Mouse (Mus musculus) frontal cortex, postnatal 14 days (tissue): ENCODE measurements around the gene Slf2.

Experiments used
- DNase-seq, 2 experiments: peaks; one replicate each; pipeline ENCODE4 v3.0.0; 2022; ENCODE audit warnings: low spot score in 2 of 2

Gene Slf2

GRCm38 (mm10) chr19:44984420-44984819, 53.5 kb downstream of the Slf2 start:
- no peak for DNase-seq

GRCm38 (mm10) chr19:44985159-44985988, 54.4 kb downstream of the Slf2 start:
- no peak for DNase-seq

- DNase-seq, result no peak
Measured at GRCm38 (mm10) chr19:44987004-44987403, 56.1 kb downstream of the Slf2 start.

GRCm38 (mm10) chr19:44987851-44988250, 56.9 kb downstream of the Slf2 start:
- DNase-seq, result no peak

GRCm38 (mm10) chr19:44988321-44988720, 57.4 kb downstream of the Slf2 start:
- no peak for DNase-seq

GRCm38 (mm10) chr19:44988831-44989566, 58.0 kb downstream of the Slf2 start, which contains the start of gene Sema4g:
Sema4g (plus strand) TSS chr19:44989101.
- DNase-seq, result no peak

- no peak for DNase-seq
Measured at GRCm38 (mm10) chr19:44989567-44990495, 58.9 kb downstream of the Slf2 start.

GRCm38 (mm10) chr19:44991031-44991430, 60.1 kb downstream of the Slf2 start:
- DNase-seq, result no peak

GRCm38 (mm10) chr19:44992246-44992645, 61.3 kb downstream of the Slf2 start:
- no peak for DNase-seq

GRCm38 (mm10) chr19:44992712-44993111, 61.8 kb downstream of the Slf2 start:
- no peak for DNase-seq

GRCm38 (mm10) chr19:44997786-44998185, 66.8 kb downstream of the Slf2 start:
- DNase-seq, result no peak

GRCm38 (mm10) chr19:44999647-45000046, 68.7 kb downstream of the Slf2 start:
- no peak for DNase-seq

- DNase-seq, result no peak
Measured at GRCm38 (mm10) chr19:45002301-45002700, 71.3 kb downstream of the Slf2 start.

- no peak for DNase-seq
Measured at GRCm38 (mm10) chr19:45003740-45004516, 73.0 kb downstream of the Slf2 start.

GRCm38 (mm10) chr19:45005444-45005843, 74.5 kb downstream of the Slf2 start, which contains the start of gene Twnk:
Twnk (plus strand) TSS chr19:45005663.
- no peak for DNase-seq

GRCm38 (mm10) chr19:45005957-45006712, 75.2 kb downstream of the Slf2 start, which contains the start of gene Mrpl43:
Mrpl43 (minus strand) TSS chr19:45006442.
- DNase-seq, result peak; percentile 92 to 95

GRCm38 (mm10) chr19:45007021-45007420, 76.1 kb downstream of the Slf2 start:
- no peak for DNase-seq

- DNase-seq, result no peak
Measured at GRCm38 (mm10) chr19:45007425-45008191, 76.7 kb downstream of the Slf2 start.

- no peak for DNase-seq
Measured at GRCm38 (mm10) chr19:45010646-45011045, 79.7 kb downstream of the Slf2 start.
